Mouse (Mus musculus) thymus, adult 2 months (tissue): ENCODE measurements around the gene Prl2c1.

Experiments used
- CTCF ChIP-seq: fragments of 200-500 bp; IDR thresholded peaks from 2 replicates; pipeline ENCODE4 v1.5.1; 2012; ENCODE audit warnings: mild to moderate bottlenecking, control low read depth, low read length, moderate library complexity, borderline replicate concordance; ENCODE audit not compliant: control insufficient read depth, poor library complexity, insufficient read depth; ENCODE audit errors: extremely low read depth
- POLR2A ChIP-seq: fragments of 200-500 bp; IDR thresholded peaks from 2 replicates; pipeline ENCODE4 v1.6.1; 2012; ENCODE audit warnings: mild to moderate bottlenecking, low read length, control low read depth, moderate library complexity; ENCODE audit not compliant: control insufficient read depth, poor library complexity, insufficient read depth; ENCODE audit errors: extremely low read depth

GRCm38 (mm10) chr13:27802765-27803164, 46.4 kb upstream of the Prl2c1 start:
- TF ChIP-seq CTCF (no peak), POLR2A (no peak)
